Mouse (Mus musculus): ENCODE data around the gene St6gal1.

St6gal1 gene

DNA sequence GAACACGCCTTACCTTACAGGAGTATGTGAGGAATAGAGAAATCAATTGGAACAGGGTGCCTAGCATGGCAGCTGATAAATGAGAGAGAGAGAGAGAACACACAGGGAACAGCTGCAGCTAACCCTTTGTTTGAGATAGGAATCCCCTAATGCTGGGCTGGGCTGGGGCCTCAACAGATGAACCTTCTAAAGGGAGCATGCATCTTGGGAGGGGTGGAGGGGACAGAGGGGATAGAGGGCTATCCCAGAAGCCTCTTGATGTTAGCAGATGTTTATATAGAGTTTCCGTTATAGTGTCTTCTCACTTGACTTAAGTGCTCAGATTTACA, 26.9 kb downstream of the St6gal1 start:
- no peak for DNase-seq

DNA sequence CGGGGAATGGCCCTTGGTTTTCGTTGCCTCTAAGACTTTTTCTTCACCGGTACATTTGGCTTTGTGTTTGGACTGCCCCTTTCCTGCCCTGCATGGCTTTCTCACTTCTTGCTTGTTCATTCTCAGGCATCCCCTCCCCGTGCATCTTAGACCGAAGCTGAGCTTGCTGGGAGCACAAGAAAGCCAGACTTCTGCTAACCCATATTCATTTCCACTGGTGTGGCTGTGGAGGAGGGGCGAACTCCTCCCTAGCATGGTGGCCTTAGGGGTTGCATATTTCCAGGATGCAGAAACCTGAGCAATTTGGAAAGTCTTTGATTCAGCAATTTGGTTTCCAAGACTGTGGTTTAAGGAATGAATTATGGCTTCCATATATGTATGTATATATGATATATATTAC, 29.1 kb downstream of the St6gal1 start:
- no peak for DNase-seq

DNA sequence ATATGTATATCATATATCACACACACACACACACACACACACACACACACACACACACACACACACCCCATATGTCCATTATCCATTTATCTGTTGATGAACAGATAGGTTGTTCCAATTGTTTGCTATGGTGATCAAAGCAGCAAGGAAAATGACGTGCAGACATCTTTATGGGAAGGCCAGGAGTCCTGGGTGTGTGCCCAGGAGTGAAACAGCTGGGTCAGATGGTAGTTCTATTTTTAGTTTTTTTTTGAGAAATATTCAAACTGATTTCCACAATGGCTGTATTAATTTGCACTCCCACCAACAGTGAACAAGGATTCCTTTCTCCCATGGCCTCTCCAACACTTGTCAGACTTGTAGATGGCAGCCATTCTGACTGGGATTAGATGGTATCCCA, 29.5 kb downstream of the St6gal1 start:
- no peak for DNase-seq

DNA sequence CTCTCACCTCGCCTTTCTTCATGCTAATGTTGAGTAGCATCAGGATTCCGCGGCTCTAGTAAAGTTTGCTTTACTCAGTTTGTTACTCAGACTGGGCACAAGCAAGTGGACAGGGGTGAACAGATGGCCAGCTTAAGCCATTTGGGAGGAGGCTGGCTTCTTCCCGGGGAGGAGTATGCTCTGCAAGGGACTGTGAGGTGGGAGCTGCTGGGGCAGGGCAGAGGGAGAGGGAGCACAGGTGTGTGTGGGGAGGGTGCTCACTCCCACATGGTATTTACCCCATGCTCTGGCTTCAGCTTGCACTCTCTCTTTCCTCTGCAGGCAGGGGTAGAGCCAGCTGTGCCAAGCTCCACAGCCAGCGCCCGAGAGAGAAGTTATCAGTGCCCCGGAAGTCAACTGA, 32.1 kb downstream of the St6gal1 start:
- DNase-seq: no peak

DNA sequence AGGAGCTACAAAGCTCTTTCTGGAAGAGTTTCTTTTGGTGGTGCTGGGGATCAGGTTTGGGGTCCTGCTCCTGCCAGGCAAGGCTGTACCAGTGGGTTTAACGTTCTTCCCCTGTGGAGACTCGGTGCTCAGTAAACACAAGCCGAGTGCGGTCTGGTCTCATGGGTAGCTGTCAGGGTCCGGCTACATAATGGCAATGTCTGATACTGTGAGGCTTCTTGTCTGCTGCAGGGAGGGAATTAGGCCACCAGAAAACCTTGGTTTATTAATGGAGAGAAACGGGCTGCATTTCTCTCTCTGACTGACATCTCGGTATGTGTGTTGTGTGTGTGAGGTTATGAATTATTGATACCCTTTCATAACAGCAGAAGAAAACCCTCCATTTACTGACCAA, 33.9 kb downstream of the St6gal1 start:
- no peak for DNase-seq

DNA sequence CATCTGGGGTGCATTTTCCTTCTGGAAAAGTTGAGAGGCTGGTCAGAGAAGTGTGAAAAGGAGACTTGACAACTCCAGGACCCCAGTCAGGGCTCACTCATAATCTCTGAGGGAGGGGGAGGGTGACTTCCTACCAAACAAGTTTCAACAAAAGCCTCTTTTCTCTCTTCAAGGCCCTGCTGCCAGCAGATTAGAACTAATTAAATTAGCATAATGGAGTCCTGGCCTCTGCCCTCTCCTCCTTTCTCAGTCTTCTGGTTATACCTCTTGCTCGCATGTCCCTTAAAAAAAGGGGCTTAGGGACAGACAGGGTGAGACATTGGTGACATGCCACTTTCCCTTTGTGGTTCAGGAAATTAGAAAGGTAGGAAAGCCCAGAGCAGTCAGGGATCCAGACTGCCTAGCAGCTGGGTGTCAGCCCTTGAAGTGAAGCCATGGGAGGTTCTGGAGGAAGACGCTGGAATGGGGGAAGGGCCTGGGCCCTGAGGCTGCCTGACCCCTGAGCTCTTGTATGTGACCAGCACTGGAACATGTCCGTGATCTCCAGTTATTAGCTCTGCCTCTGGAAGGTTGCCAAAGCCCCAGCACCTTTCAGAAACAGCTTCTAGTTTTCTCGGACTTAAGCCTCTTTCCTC, 34.4 kb downstream of the St6gal1 start:
- DNase-seq: no peak

DNA sequence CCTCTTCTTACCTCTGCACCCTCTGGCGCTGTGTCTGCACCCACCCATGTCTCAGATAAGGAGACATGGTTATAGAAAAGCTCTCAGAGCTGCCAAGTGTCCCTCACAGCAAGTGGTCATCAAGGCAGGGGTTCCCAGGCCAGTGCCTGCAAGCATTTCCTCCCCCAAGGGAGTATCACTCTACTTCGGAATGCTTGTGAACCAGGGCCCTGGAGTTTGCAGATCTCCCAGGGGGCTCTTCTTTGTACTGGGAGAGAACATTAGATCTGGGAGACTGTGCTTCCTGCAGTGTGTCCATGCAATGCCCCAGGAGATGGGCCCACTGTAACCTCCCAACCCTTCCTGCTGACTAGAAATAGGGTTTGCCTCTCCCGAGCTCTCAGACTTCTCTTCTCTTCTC, 35.0 kb downstream of the St6gal1 start:
- no peak for DNase-seq

DNA sequence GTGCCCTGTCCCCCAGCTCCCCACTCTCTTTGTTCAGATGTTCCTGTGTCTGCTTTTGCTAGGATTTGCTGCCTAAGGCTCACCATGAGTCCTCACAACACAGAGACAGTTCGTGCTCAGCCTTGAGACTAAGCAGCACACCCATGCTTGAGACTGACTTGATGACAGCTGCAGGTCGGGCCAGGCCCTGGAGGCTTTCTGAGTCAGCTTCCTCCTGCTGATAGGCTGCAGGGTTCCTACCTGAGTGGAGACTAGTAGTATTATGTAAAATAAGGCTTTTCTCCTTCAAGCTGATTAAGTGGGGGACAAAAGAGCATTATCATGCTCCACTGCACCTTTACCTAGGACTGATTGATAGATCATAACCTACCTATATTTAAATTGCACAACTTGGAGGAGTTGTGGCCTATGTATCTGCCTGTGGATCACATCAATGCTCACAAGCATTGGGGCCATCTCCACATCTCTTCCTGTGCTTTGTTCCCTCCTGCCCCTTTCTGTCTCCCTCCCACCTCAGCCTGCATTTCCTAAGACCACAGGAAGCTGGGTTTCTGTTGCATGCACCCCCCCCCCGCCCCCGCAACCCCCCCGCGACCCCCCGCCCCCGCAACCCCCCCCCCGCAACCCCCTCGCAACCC, 37.7 kb downstream of the St6gal1 start:
- DNase-seq: no peak

DNA sequence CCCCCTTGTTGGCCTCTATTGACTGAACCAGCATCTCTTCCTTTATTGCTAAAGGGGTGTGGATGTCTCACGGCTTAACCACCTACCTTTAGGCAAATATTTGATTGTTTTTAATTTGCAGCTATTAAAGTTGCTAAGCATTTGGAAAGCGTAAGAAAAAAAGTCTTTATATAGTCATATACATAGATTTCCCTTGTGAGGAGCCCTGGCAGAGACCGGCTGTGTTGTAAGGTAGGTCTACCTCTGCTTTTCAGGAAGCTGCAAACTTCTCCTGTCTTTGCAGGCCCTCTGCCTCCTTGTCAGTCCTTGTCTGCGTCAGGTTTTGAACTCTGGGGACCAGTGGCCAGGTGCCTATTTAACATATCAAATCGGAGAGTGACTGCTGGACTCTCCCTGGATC, 38.3 kb downstream of the St6gal1 start:
- DNase-seq: no peak

DNA sequence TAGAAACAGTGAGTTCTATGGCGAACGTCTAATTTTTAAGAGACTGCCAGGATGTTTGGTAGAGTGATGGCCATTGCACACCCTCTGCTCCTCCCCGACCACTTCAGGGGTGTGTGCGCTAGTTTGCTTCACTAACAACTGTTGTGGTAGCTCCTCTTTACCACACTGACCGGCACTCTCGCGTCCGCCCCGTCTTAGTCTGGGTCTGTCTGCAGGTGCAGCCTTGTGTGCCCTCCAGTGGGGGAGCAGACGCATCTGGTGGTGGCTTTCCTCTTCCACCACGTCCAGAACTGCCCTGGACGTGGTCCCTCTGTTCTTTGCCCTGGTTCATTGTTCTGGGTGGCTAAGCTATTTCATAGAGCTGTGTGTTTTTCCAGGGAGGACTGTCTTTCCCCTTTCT, 40.5 kb downstream of the St6gal1 start:
- DNase-seq: no peak

DNA sequence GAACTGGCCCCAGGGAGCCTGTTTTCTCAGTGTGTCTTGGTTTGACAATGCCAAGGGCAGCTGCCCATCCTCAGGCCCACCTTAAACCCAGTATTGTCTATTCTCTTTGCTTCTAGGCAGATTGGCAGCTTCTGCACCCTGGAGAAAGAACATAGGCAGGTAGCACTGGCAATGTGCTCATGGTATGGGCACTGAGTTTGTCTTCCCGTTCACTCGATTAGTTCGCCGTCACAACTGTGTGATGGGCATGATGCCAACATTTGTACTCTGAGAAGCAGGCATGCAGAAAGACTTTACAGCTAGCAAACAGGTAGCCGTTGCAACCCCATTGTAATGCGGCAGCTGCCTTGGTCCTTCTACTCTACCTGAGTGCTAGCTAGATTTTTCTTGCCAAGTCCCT, 40.9 kb downstream of the St6gal1 start:
- DNase-seq: no peak

DNA sequence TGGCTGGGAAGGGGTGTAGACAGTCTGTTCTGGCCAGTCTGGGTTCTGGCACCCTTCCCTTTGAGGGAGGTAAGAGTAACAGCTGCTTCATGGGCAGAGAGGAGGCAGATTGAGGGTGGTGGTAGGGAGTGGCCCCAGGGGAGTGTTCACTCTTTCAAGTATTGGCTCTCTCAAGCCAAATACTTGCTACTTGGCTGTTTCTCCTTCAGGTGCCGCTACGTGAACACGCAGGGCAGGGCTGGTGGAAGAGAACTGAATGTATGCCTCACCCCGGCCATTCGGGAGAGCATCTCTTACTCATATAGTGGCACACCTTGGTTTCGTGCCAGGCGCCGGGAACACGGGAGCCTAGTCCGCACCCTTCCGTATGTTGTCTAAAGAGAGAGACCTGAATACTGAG, 41.8 kb downstream of the St6gal1 start:
- DNase-seq: no peak

DNA sequence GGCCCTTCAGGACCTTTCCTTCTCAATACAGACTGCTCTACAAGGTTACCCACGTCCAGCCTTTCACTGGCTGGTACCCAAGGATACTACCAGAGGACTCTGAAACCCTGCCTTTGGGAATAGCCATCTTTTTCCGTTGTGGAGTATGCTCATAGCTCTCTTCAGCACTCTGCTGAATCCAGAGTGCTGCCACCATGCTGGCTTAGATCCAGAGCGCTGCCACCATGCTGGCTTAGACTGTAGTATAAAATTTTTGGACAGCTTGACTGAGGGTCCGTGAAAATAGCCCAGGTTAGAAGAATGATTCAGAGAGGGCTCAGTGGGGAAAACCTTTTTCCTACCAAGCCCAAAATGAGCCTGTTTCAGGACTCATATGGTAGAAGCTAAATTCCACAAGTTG, 42.4 kb downstream of the St6gal1 start:
- no peak for DNase-seq

DNA sequence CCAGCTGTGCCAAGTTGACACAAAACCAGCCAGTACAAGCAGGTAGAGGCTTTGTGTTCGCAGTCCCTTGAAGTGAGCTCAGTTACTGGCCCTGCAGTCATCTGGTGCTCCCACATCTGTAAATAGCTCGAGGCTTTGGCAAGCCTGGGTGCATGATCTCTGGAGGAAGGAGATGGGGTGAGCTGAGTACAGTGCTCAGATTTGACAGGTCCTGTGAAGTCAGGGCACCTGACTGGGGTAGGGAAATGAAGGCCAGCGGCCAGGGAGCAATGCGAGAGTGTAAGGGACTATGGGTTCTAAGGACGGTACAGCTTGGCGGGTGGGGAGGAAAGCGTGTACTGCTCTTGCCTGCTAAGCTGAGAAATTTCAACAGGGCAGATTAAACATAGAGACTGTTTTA, 43.7 kb downstream of the St6gal1 start:
- no peak for DNase-seq

DNA sequence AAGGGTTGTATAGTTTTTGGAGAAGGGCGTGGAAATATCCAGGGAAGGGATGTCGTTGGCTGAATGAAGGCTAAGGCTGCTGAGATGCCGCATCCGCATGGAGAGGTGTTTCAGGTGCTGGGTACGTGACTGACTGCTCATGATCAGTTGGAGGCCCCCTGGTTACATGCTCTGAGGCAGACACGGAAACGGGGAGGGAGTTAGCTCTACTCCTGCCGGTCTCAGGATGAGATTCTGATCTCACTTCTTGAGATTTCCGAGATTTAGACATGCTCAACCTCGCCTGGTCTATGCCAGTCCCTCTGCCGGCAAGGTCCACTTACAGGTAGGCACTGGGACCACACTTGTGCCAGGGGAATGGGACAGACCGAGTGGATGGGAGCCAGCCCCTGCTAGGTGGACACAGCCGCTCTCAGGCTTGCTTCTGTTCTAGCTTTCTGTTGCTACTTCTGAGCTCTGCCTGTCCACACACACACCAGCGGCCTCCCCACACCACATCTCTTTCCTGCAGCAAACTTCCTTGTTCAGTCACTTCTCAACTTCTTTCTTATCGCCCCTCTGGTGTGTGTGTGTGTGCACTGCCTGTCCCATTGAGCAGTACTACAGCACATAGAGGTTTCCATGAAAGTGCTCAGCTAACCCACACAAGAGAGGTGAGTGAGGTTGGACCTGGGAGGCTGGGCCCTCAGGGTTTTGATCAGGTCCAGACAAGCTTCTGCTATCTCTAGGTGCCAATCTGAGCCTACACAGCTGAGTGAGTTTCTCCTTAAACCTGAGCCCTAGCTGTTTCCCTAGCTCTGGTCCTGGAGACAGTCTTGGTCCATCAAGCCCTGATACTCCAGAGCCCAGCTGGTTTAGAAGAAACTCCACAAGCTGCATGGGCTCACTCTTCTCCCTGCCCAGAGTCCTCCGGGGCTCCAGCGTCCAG, 44.8 kb downstream of the St6gal1 start:
- no peak for DNase-seq

DNA sequence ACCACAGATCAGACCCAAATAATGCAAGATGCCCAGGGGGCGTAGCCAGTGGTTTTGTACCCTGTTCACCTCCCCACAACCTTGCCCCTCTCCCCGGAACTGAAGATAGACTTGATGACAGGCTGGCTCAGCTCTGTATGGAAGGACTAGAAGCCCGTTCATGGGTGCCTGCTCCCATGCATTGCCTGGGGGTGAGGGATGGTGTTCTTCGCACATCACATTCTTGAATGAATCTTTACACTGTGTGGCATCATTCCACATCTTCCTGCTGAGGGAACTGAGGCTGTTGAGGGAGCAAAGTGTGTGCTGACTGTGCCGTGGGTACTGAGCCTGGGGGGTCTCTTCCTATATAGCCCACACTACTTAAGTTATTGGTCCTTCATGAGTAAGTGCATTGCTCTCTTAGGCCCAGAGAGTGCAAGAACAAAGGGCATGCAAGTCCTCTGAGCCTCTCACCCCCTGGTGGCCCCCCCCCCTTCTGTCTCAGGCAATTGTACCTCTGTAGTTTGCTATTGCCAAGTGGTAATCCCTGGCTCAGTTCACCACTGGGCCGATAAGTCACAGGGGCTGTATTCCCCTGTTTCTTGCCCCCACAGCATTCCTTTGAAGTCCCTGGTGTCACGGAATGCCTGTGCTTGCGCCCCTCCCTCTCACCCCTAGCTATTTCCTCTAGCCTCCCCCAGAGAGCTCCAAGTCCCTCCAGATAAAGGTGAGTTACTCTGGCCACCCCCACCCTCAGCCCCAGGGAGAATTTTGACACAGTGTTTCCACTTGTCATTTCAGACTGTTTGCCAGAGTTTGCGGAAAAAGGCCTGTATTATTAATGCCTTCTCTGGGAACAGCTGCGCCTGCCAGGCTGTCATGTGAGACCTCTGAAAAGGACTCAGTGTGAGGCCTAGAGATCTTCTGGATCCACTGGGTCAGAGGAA, 45.7 kb downstream of the St6gal1 start:
- no peak for DNase-seq

DNA sequence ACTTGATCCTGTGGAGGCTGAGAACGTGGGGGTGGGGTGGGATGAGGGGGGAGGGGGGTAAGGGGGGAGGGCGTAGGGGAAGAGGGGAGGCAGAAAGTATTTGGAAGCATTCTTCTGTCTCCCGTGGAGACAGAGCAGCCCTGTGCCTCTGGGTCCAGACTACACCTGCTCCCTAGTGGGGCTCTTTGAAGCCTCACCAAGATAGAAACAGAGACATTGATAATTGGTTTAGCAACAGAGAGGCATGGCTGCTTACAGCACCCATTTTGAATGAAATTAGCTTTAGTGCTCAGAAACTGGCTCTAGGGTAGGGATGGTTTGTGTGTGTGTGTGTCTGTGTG, 46.3 kb downstream of the St6gal1 start:
- no peak for DNase-seq

DNA sequence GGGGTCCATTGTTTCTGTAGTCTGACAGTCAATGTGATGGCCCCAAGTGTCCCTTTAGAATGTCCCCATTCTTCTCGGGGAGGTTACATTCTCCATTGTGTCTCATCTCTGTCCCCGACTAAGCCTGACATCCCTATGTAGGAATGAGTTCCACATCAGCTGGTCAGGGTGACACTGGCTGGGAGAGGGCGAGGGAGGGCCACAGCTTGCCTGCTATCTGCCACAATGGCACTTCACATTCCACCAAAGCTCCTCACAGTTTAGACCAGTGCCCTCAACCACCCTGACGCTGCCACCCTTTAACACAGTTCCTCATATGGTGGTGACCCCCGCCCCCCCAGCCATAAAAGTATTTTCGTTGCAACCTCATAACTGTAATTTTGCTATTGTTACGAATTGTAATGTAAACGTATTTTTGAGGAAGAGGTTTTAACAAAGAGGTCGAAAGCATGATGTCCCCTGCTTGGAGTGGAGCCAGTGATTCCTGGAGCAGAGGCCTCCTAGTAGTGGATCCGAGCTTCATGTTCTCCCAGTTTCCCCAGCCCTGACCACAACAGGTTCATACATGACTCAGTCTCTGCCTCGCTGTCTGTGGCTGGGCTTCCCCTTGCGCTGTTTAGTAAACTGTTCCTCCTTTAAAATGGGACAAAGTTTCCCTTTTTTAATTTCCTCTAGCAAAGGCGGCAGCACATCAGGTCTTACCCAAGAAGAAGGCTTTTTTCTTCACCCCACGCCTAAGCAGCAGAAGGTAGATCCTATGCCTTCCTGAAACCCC, 47.4 kb downstream of the St6gal1 start:
- no peak for DNase-seq

DNA sequence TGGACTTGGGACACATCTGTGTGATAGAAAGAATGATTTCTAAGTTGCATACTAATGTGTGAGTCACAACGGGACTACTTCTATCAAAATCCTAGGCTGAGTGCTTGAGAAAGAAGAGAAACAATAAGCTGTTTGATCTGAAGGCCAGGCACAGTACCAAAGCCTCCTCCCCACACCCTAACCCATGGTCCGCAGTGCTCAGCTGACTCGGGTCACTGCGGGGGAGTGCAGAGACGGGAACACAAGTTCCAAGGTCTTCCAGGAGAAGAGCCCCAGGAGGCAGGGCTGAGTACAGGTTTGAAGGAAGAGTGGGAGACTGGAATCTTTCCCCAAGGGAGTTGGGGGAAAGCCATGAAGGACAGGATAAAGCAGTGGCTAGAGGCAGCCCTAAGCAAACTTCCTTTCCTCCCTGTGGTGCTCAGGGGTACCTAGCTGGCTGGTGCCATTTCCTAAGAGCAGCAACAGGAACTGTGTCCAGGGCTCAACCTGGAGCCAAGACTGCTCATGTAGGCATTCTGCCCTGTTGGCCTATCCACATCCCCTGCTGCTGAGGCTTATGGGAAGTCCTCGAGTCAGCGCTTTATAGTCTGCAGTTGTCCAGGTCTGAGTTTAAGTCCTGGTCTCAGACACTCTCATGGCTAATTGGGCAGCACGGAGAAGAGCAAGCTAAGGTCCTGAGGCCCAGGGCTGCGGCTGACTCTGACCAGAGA, 48.1 kb downstream of the St6gal1 start:
- no peak for DNase-seq

DNA sequence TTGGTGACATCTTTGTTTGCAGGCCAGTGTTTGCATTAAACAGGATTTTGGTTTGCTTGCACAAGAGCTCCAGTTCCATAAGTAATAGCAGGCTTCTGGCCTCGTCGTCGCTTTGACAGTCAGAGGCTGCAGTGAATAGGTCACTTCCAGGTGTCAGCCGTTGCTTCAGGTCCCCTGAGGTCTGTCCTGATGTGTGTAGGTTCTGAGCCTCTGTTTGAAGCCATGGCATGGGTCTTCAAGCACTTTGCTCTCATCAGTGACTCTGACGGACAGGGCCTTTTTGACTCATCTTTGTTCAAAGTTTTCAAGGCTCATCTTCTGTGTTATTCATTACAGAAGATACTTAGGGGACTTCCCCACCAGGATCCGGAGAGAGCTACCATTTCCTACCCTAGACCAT, 49.5 kb downstream of the St6gal1 start:
- DNase-seq: no peak

DNA sequence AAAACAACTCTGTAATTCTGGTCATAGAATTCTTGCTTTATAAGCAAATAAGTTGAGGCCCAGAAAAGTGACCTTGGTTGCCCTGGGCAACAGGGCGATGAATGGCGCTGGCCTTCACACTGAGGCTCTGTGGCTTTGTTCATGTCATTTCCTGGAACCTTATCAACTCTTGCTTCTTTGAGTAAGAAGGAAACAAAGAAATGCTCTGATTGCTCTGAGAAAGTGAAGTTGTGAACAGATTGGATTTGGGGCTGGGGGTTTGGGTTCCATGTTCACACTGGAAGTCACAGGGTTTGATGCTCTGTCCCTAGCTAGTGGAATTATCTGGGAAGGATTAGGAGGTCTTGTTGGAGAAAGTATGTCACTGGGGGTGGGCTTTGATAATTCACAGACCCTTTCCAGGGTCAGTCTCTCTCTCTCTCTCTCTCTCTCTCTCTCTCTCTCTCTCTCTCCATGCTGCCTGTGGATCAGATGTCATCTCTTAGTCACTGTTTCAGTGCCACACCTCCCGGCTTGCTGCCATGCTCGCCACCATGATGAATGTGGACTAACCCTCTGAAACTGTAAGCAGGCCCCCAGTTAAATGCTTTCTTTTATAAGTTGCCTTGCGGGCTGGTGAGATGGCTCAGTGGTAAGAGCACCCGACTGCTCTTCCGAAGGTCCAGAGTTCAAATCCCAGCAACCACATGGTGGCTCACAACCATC, 50.2 kb downstream of the St6gal1 start:
- no peak for DNase-seq
